Mouse (Mus musculus) spleen, adult 2 months (tissue): ENCODE results near the gene Serpinb6a. TPM values are rescaled to one million over a fixed set of nuclear protein-coding genes. Genes with fewer than 3 reads are reported as not detected.
A peak's percentile ranks its signal among the peaks of the same experiment; 100 is the strongest.

Experiments
- DNase-seq, 2 experiments: peaks; one replicate each; pipeline versions ENCODE4 v3.0.0 to v3.0.0-alpha.2; 2012 to 2021; ENCODE audit warnings: low spot score in 2 of 2, low read depth in 1 of 2
- H3K27ac ChIP-seq: fragments of 200-500 bp; 2 replicates; pipeline ENCODE4 v1.5.1; 2012; ENCODE audit warnings: low read length, inconsistent platforms; ENCODE audit not compliant: insufficient read depth
- H3K27me3 ChIP-seq: fragments of 200-500 bp; 2 replicates; pipeline ENCODE4 v1.6.1; 2012; ENCODE audit warnings: mild to moderate bottlenecking, moderate library complexity, low read length, inconsistent platforms; ENCODE audit not compliant: control insufficient read depth, insufficient read depth
- H3K36me3 ChIP-seq: fragments of 200-500 bp; 2 replicates; pipeline ENCODE4 v1.6.1; 2012; ENCODE audit warnings: mild to moderate bottlenecking, low read length, inconsistent platforms; ENCODE audit not compliant: control insufficient read depth, insufficient read depth
- H3K4me1 ChIP-seq: fragments of 200-500 bp; 2 replicates; pipeline ENCODE4 v1.6.1; 2011; ENCODE audit warnings: inconsistent platforms; ENCODE audit not compliant: control insufficient read depth, insufficient read depth, insufficient read length
- H3K4me3 ChIP-seq: fragments of 200-500 bp; 2 replicates; pipeline ENCODE4 v1.5.1; 2011; ENCODE audit warnings: mild to moderate bottlenecking, inconsistent platforms; ENCODE audit not compliant: insufficient read depth, insufficient read length; ENCODE audit errors: extremely low read depth
- CTCF ChIP-seq: fragments of 200-500 bp; IDR thresholded peaks from 2 replicates; pipeline ENCODE4 v1.5.1; 2011; ENCODE audit warnings: mild to moderate bottlenecking, inconsistent platforms; ENCODE audit not compliant: insufficient read depth, insufficient read length, insufficient replicate concordance; ENCODE audit errors: extremely low read depth
- POLR2A ChIP-seq: fragments of 200-500 bp; IDR thresholded peaks from 2 replicates; pipeline ENCODE4 v1.6.1; 2011; ENCODE audit warnings: low read depth, low read length, inconsistent platforms
- WGBS: fragments of 180-500 bp; shearing (Covaris S2); methylation state at CpG from one replicate; pipeline ENCODE4 v1.1.7; 2018; 5-methylcytosine and 5-hydroxymethylcytosine counted together
- polyA plus RNA-seq: library from polyadenylated mRNA; depleted of rRNA; stranded (reverse); fragments of >200 nt; gene quantifications from 2 replicates; pipeline ENCODE4 v1.2.3, GENCODE M21; 2012

The Serpinb6a gene
- polyA plus RNA-seq, 1 experiment, result 36.3 TPM

DNA sequence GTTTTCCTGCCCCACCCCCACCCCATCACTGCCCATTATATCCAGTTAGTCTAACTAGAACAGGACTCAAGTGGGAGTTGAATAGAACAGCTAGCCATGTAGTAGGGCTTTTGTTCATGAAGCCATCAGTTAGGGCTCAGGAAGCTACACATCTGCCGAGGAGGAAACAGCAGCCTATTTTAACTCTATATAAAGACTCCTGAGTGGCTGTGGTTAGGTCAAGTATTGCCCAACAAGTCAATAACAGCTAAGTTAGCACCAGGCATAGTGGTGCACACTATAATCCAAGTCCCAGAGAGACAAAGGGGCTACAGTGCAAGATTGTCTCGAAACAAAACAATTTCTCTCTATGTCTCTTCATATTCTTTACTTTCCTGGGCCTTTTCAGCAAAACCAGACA lies 29.4 kb upstream of the Serpinb6a start:
- Histone ChIP-seq H3K27ac (no peak overlapping the region), H3K4me3 (no peak overlapping the region), H3K27me3 (no peaks in the 10 kb centered on the region), H3K36me3 (peaks cover 28% of the 10 kb centered on the region), H3K4me1 (peaks cover under 1% of the 10 kb centered on the region; the same call in 1 of the 2 replicates)
- 33% methylated on average over 2 of the region's 2 CpGs for WGBS
- DNase-seq, result no peak
- TF ChIP-seq CTCF (no peak), POLR2A (no peak)

DNA sequence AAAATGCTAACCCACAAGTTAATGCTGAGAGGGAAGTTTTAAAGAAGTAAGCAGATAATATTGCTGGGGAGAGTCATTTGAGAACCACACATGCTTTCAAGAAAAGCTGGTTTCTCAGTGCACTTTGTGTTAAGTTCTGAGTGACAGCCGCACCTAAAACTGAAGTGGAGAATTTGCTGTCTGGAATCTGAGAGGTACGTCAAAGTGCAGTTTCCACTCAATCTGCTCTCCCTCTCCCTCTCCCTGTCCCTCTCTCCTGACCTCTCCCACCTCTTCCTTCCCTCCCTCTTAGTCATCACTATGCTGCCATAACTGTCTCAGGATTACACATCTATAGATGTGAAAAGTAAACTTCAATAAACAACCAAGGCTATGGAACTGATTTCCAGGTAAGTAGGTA lies 19.4 kb upstream of the Serpinb6a start:
- TF ChIP-seq CTCF (no peak), POLR2A (no peak)
- no peaks in the 10 kb centered on the region for H3K27me3 ChIP-seq
- H3K27ac ChIP-seq, result no peak overlapping the region
- no peak overlapping the region for H3K4me3 ChIP-seq
- H3K36me3 ChIP-seq, result peaks cover 32% of the 10 kb centered on the region
- 89% methylated on average over 2 of the region's 2 CpGs for WGBS
- no peaks in the 10 kb centered on the region for H3K4me1 ChIP-seq
- DNase-seq, result no peak

DNA sequence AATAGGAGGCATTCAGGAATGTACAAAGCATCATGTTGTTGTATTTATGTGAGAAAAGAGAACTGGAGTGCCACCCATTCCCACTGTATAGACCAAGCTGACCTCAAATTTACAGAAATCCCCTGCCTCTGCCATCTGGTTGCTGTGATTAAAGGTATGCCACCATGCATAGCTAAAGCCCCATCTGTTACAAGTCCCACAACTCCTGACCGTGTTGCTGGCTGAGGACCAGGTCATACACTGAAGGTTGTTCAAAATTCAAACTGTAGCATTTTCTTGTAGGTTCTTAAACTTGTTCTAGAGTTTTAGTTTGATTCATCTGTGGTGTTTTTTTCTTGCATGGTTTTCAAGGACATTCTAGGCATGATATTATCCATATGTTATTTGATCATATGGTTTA lies 15.9 kb upstream of the Serpinb6a start:
- H3K4me1 ChIP-seq, result no peaks in the 10 kb centered on the region
- H3K27me3 ChIP-seq, result no peaks in the 10 kb centered on the region
- H3K36me3 ChIP-seq, result peaks cover 53% of the 10 kb centered on the region
- H3K27ac ChIP-seq, result no peak overlapping the region
- TF ChIP-seq CTCF, result no peak
- TF ChIP-seq POLR2A, result no peak
- no peak for DNase-seq
- WGBS, result 90% methylated on average over 1 of the region's 1 CpGs
- H3K4me3 ChIP-seq, result no peak overlapping the region

DNA sequence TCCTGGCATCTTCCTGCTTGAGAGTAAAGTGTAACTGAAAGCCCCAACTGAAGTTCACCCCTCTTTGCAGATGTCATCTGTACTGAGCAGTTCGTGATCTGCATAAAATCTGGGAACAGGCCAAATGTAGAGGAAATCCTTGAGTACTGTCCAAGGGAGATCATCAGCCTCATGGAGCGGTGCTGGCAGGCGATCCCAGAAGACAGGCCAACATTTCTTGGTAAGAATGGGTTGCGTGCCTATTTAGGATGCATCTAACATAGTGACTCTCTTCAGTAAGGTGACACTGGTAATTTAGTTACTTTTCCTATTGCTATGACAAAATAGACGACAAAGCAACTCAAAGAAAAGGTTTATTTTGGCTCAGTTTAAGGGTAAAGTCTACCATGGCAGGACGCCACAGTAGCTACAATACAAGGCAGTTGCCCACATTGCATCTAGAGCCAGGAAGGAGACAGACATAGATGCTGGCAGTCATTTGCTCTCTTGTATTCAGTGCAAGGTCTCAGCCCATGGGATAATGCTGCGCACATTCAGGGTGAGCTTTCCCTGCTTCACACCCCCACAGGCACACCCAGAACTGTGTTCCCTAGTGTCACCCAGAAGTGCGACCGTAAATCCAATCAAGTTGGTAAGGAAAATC lies 14.5 kb upstream of the Serpinb6a start:
- Histone ChIP-seq H3K4me3 (no peak overlapping the region), H3K4me1 (no peaks in the 10 kb centered on the region)
- 96% methylated on average over 9 of the region's 9 CpGs for WGBS

DNA sequence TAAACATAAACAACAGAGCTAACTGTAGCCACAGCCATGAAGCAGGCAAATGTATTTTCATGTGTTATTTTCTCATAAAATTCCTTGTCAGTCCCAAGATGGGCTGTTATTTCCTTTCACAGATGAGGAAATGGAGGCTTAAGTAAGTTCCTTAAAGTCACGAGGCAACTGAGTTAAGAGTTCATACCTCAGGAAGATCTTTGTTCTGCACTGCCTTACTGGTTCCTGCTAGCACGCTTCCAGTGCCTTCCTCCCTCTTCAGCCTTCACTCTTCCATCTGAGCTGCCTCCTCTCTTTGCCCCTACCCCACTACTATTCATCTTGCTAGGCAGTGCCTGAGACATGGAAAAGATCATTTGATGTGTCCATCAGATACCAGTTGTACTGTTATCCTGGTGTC lies 4.6 kb upstream of the Serpinb6a start:
- H3K27ac ChIP-seq, result no peak overlapping the region
- no peaks in the 10 kb centered on the region for H3K27me3 ChIP-seq
- peaks cover 3% of the 10 kb centered on the region for H3K4me1 ChIP-seq
- DNase-seq, result no peak
- TF ChIP-seq CTCF (no peak), POLR2A (no peak)
- H3K36me3 ChIP-seq, result peaks cover 9% of the 10 kb centered on the region
- 64% methylated on average over 2 of the region's 2 CpGs for WGBS
- H3K4me3 ChIP-seq, result no peak overlapping the region

More for the DNA sequence above, 14.5 kb upstream of the Serpinb6a start:
- H3K27me3 ChIP-seq, result no peaks in the 10 kb centered on the region
- H3K27ac ChIP-seq, result no peak overlapping the region
- peaks cover 56% of the 10 kb centered on the region for H3K36me3 ChIP-seq
- DNase-seq, result no peak
- TF ChIP-seq POLR2A (no peak), CTCF (no peak)

DNA sequence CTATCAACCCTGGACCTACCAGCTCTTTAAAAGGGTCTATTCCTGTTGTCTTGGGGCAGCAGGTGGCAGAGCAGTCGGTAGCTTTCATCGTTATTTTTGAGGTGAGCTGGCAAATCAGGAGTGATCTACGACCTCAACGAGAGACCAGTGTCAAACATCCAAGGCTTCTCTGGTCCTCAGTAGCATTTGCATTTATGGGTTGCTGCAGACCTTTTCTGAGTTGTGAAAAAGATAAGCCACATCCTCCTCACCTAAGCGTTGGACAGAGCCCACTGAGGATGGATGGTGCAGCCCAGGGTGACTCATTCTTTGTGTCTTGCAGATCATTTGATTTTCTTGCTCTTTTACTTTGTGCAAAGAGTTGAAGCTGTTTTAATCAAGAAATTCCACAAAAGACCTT lies 464 bp upstream of the Serpinb6a start:
- Histone ChIP-seq H3K36me3 (no peaks in the 10 kb centered on the region), H3K4me3 (peak overlapping the region; percentile 100), H3K27me3 (no peaks in the 10 kb centered on the region), H3K4me1 (peaks cover 3% of the 10 kb centered on the region), H3K27ac (peak overlapping the region; percentile 75)
- WGBS, result under 1% methylated on average over 5 of the region's 5 CpGs
- TF ChIP-seq POLR2A, result no peak
- no peak for TF ChIP-seq CTCF
- no peak for DNase-seq

DNA sequence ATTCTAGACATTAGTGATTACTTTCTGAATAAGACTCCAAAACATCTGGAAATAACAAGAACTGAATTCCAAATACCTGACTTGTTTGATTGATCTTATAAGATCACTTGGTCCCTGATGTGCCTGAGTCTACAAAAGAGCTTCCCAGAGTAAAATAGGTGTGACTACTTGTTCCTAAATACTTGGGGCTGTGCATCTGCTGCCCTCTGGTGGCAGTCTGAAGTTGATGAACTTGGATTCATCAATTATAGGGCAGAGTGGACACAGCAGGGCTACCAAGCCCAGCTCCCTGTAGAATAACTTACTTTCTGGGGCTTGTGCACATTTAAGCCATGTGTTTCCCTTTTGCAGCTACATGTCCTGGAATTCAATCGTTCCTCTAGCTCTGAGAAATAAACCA lies 7.4 kb downstream of the Serpinb6a start:
- H3K27me3 ChIP-seq, result no peaks in the 10 kb centered on the region
- no peak overlapping the region for H3K4me3 ChIP-seq
- 21% methylated on average over 1 of the region's 1 CpGs for WGBS
- peaks cover 3% of the 10 kb centered on the region for H3K36me3 ChIP-seq
- no peaks in the 10 kb centered on the region for H3K4me1 ChIP-seq
- no peak overlapping the region for H3K27ac ChIP-seq
- peak; percentile 36 to 56 for DNase-seq
- TF ChIP-seq POLR2A (no peak), CTCF (peak; percentile 51; the same call in 1 of the 2 replicates)
